Comparison of ENCODE assay signal across 10 mouse cellular contexts in genomic region chr13:115679591-115679990, GRCm38 (mm10).
DNase-seq lines count a peak whose midpoint lies in the region; ATAC-seq and TF ChIP-seq lines count a peak whose summit lies in the region.
"Had no signal": no experiment of that assay in that cellular context is flagged by ENCODE, and none has a peak within 500 bp of the region (broad histone marks: within the 10 kb centered on the region; RNA-seq: fewer than 3 reads in every experiment).

No protein-coding gene starts in this region.

- H3K36me3 ChIP-seq in intestine, postnatal 0 days (ENCODE audit: control insufficient read depth, insufficient read depth): no peaks in the 10 kb centered on the region
- no peaks in the 10 kb centered on the region for H3K36me3 ChIP-seq in intestine, embryonic 16.5 days (ENCODE audit: control insufficient read depth, insufficient read depth, low read length)
- no peaks in the 10 kb centered on the region for H3K36me3 ChIP-seq in heart, embryonic 12.5 days

- H3K4me2 ChIP-seq in intestine, postnatal 0 days (replicated peaks; ENCODE audit: low read depth): no peak overlapping the region
- H3K4me2 ChIP-seq in intestine, embryonic 16.5 days (ENCODE audit: low read depth, low read length): no peak overlapping the region
- H3K4me2 ChIP-seq in heart, embryonic 12.5 days: no peak overlapping the region

- peak; percentile 0 for DNase-seq in ovary, postnatal 14 days (ENCODE audit: low spot score)
- no peak for DNase-seq in ovary, adult 18-20 months (ENCODE audit: low spot score)
- peak; percentile 73 for DNase-seq in embryo, embryonic 11 days
- DNase-seq in cerebellum, adult 11 months: no peak
- DNase-seq: cerebellum, adult 8-10 months; lung, adult 18-20 months had no signal

- H3K4me1 ChIP-seq in intestine, postnatal 0 days (replicated peaks; ENCODE audit: control insufficient read depth, insufficient read depth, low read length): no peaks in the 10 kb centered on the region
- no peaks in the 10 kb centered on the region for H3K4me1 ChIP-seq in intestine, embryonic 16.5 days (ENCODE audit: control insufficient read depth, insufficient read depth, low read length)
- no peaks in the 10 kb centered on the region for H3K4me1 ChIP-seq in heart, embryonic 12.5 days (replicated peaks)

- H3K9ac ChIP-seq in intestine, postnatal 0 days (ENCODE audit: low read depth, low read length): no peak overlapping the region
- no peak overlapping the region for H3K9ac ChIP-seq in intestine, embryonic 16.5 days (ENCODE audit: low read depth, low read length)
- no peak overlapping the region for H3K9ac ChIP-seq in heart, embryonic 12.5 days

- H3K27me3 ChIP-seq in intestine, postnatal 0 days (replicated peaks; ENCODE audit: control insufficient read depth, insufficient read depth, low read length): no peaks in the 10 kb centered on the region
- H3K27me3 ChIP-seq in intestine, embryonic 16.5 days (replicated peaks; ENCODE audit: control insufficient read depth, insufficient read depth, low read length): no peaks in the 10 kb centered on the region
- no peaks in the 10 kb centered on the region for H3K27me3 ChIP-seq in heart, embryonic 12.5 days (replicated peaks)

- no peak overlapping the region for H3K4me3 ChIP-seq in intestine, postnatal 0 days (ENCODE audit: low read depth, low read length)
- H3K4me3 ChIP-seq in intestine, embryonic 16.5 days (ENCODE audit: low read length): no peak overlapping the region
- no peak overlapping the region for H3K4me3 ChIP-seq in heart, embryonic 12.5 days

- TF ChIP-seq CTCF in intestine, postnatal 0 days (IDR thresholded peaks at IDR 0.05; ENCODE audit: low read depth): peak; percentile 52

- WGBS in intestine, postnatal 0 days: 32% methylated on average over 6 of the region's 6 CpGs
- WGBS in intestine, embryonic 16.5 days: 37% methylated on average over 6 of the region's 6 CpGs
- 46% methylated on average over 6 of the region's 6 CpGs for WGBS in heart, embryonic 12.5 days

- no peak for ATAC-seq in intestine, postnatal 0 days
- ATAC-seq in intestine, embryonic 16.5 days: no peak
- no peak for ATAC-seq in heart, embryonic 12.5 days (ENCODE audit: insufficient number of reproducible peaks, low FRiP score)
- ATAC-seq: Patski had no signal

- H3K27ac ChIP-seq in intestine, postnatal 0 days (ENCODE audit: low read depth, low read length): no peak overlapping the region
- H3K27ac ChIP-seq in intestine, embryonic 16.5 days (ENCODE audit: low read length): no peak overlapping the region
- H3K27ac ChIP-seq in heart, embryonic 12.5 days (ENCODE audit: poor library complexity, severe bottlenecking): no peak overlapping the region

- H3K9me3 ChIP-seq in intestine, postnatal 0 days (ENCODE audit: control insufficient read depth): no peaks in the 10 kb centered on the region
- H3K9me3 ChIP-seq in intestine, embryonic 16.5 days (ENCODE audit: control insufficient read depth, low read length): no peaks in the 10 kb centered on the region
- no peaks in the 10 kb centered on the region for H3K9me3 ChIP-seq in heart, embryonic 12.5 days (replicated peaks)

Comparison
In these comparisons a context has a peak if more than half of its experiments do, and no peak if none do; other contexts are left out.
1. DNase-seq: peak in ovary, postnatal 14 days (single experiment) and embryo, embryonic 11 days (single experiment); none in ovary, adult 18-20 months (single experiment) and cerebellum, adult 11 months (single experiment).